Comparison of ENCODE assay signal across 8 mouse cellular contexts in genomic region chr6:71830690-71831580, GRCm38 (mm10). TPM values are rescaled to one million over a fixed set of nuclear protein-coding genes. Genes with fewer than 3 reads are reported as not detected.
A peak's percentile ranks its signal among the peaks of the same experiment; 100 is the strongest.
DNase-seq lines count a peak whose midpoint lies in the region; ATAC-seq and TF ChIP-seq lines count a peak whose summit lies in the region.

Gene Immt, plus strand, starts transcription at chr6:71831331.

- peak within 1 kb of the TSS; percentile 61 for H3K4me3 ChIP-seq in cortical plate, adult 2 months (ENCODE audit: insufficient read depth, low read length)
- H3K4me3 ChIP-seq in megakaryocyte, embryonic 14.5 days (replicated peaks), result peak within 1 kb of the TSS; percentile 94

- peak within 1 kb of the TSS; percentile 87 for H3K27ac ChIP-seq in cortical plate, adult 2 months (ENCODE audit: insufficient read depth, low read length)

- peak; percentile 87 for TF ChIP-seq POLR2A in cortical plate, adult 2 months (IDR thresholded peaks at IDR 0.05; ENCODE audit: extremely low read depth, insufficient read depth, low read length)

- peaks cover 21% of the 10 kb centered on the region for H3K36me3 ChIP-seq in megakaryocyte, embryonic 14.5 days (replicated peaks; ENCODE audit: low read length)

- no peaks in the 10 kb centered on the region for H3K4me1 ChIP-seq in cortical plate, adult 2 months (ENCODE audit: control insufficient read depth, insufficient read depth, low read length)
- H3K4me1 ChIP-seq in megakaryocyte, embryonic 14.5 days, result peaks cover 20% of the 10 kb centered on the region

- no peak for TF ChIP-seq CTCF in cortical plate, adult 2 months (IDR thresholded peaks at IDR 0.05; ENCODE audit: extremely low read depth, insufficient read depth, low read length)

- H3K27me3 ChIP-seq in megakaryocyte, embryonic 14.5 days (replicated peaks), result no peaks in the 10 kb centered on the region

- DNase-seq in gastrocnemius, adult 8-10 months (ENCODE audit: low spot score in 2 of 2), result peak; percentile 93 to 98
- DNase-seq in hindlimb bud, embryonic 11.5 days (ENCODE audit: extremely low spot score, low read depth, low spot score), result peak; percentile 78
- peak; percentile 85 to 98 for DNase-seq in left cerebral cortex, adult 8-10 months (ENCODE audit: low spot score in 2 of 2)
- peak; percentile 98 for DNase-seq in right cerebral cortex, postnatal 10 days (ENCODE audit: low spot score in 2 of 2)
- DNase-seq in urinary bladder, postnatal 25 days (ENCODE audit: low spot score), result peak; percentile 96

- peak; percentile 83 for ATAC-seq in activated CD4-positive, CD25-positive, alpha-beta regulatory T cell, adult 4 months

- H3K9me3 ChIP-seq in megakaryocyte, embryonic 14.5 days, result peaks cover 3% of the 10 kb centered on the region; the same call in 1 of the 2 replicates

RNA-seq across cellular contexts. Expression of gene Immt, which starts in this region (rescaled TPM):
- 100 to 1,000 TPM; 110 to 119 TPM for polyA plus RNA-seq in activated CD4-positive, CD25-positive, alpha-beta regulatory T cell, adult 4 months (2017; shearing (Covaris generic))
- polyA plus RNA-seq in cortical plate, adult 2 months (2012; rRNA removed), result 82.1 and 85.2 TPM in 2 replicates
- 100 to 1,000 TPM; 260 to 279 (median 270) TPM for total RNA-seq in gastrocnemius, adult 8-10 months (2022)
- total RNA-seq in left cerebral cortex, adult 8-10 months (2022), result 100 to 1,000 TPM; 142 to 166 (median 150) TPM
- polyA plus RNA-seq in megakaryocyte, embryonic 14.5 days (2012; ENCODE audit: insufficient read depth, low replicate concordance), result 14.5 and 15.8 TPM in 2 replicates

Comparison
In these comparisons a context has a peak if more than half of its experiments do, and no peak if none do; other contexts are left out.
1. Peak in every context shown above with its lines: DNase-seq, ATAC-seq, H3K4me3 ChIP-seq and H3K27ac ChIP-seq.